Mouse (Mus musculus): ENCODE measurements around the gene Pkhd1.

GRCm38 (mm10) chr1:20558443-20558842, 59.4 kb downstream of the Pkhd1 start:
- TF ChIP-seq GATA1 (IDR thresholded peaks at IDR 0.05; ENCODE audit: borderline replicate concordance, low read length) (no peak), FLI1 (IDR thresholded peaks at IDR 0.05; ENCODE audit: low read length) (no peak)

Data from megakaryocyte, embryonic 14.5 days (primary cell).